Mouse (Mus musculus): ENCODE data around the gene Slc38a2. TPM values are rescaled to one million over a fixed set of nuclear protein-coding genes. Genes with fewer than 3 reads are reported as not detected.

Gene Slc38a2
- polyA plus RNA-seq, 1 experiment from 2014 or later: 190 TPM

DNA sequence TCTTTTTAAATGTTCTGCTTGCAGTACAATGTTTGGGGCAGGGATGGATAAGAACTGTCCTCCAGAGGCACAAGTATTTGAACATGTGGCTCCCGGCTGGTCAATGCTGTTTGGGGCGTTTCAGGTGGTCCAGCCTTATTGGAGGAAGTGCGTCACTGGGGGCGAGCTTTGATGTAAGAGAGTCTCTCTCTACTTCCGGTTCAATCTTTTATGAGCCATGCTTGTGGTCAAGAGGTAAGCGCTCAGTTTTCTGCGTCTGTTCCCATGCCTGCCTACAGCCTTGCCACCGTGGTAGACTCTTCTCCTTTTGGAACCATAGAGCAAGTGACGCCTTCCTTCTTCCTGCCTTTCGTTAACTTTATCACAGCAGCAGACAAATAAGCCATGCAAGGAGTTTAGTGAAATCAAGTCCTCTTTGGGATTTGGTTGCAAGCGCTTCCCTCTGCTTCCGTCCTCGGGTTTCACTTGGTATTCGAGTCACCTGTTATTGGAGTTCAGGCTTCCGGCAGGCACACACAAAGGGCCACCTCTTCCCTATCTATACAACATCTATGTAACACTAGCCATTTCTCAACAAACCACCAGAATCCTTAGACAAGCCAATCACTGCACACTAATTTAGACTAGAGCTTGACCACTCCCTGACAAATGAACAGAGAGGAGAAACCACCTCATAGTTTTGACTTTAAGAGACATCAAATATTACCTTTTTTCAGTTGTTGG lies 37.3 kb upstream of the Slc38a2 start:
- Histone ChIP-seq H3K36me3 (no peaks in the 10 kb centered on the region), H3K27ac (replicated peaks) (no peak overlapping the region), H3K27me3 (no peaks in the 10 kb centered on the region), H3K9ac (replicated peaks) (no peak overlapping the region), H3K4me2 (replicated peaks) (no peak overlapping the region), H3K4me3 (no peak overlapping the region), H3K4me1 (no peaks in the 10 kb centered on the region), H3K9me3 (no peaks in the 10 kb centered on the region)
- WGBS: 88% methylated on average over 15 of the region's 15 CpGs
- ATAC-seq (ENCODE audit: low FRiP score, low read depth): no peak

DNA sequence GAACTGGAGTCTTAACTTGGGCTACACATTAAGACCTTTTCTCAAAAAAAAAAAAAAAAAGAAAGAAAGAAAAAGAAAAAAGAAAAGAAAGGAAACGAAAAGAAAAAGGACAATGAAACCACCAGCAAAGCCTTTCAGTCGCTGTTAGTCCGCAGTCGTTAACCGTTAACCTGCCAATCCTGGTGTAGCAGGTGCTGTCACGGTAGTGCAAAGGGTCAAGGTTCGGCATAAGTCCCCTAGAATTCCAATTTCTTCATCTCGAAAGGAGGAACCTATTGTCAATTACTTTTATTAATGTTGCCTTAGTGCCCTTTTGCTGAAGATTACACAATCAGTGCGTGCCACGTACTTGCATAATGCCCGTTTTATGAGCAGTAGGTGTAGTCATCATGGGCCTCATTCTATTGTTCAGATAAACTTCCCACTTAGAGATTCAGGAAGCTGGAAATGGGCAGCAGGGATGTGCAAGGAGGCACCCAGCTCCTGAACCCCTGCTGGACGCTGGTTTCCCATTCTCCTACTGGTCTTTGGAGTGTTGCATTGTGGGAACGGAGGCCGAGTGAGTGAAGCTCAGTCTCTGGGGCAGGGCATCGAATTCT lies 36.1 kb upstream of the Slc38a2 start:
- 85% methylated on average over 15 of the region's 15 CpGs for WGBS
- Histone ChIP-seq H3K9me3 (no peaks in the 10 kb centered on the region), H3K4me1 (no peaks in the 10 kb centered on the region), H3K4me2 (replicated peaks) (no peak overlapping the region), H3K27ac (replicated peaks) (no peak overlapping the region), H3K4me3 (no peak overlapping the region), H3K27me3 (no peaks in the 10 kb centered on the region), H3K36me3 (no peaks in the 10 kb centered on the region), H3K9ac (replicated peaks) (no peak overlapping the region)
- no peak for ATAC-seq (ENCODE audit: low FRiP score, low read depth)

DNA sequence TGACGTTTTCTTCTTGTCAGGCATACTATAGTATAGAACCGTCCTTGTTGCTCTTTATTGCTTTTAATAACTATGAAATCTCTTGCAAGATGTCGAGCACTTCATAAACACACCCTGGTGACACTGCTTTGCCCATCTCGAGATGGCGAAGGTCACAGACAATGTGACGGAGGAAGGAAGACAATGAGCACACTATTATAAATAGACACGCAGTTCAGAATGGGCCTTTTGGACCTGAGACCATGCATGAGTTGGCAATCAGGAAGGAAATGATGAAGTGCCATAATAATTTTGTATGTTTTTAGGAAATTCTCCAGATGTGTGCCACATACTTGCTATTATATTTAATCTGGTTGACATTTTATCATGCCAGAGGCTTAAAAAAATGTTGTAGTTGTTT lies 34.9 kb upstream of the Slc38a2 start:
- WGBS: 86% methylated on average over 7 of the region's 7 CpGs
- H3K4me1 ChIP-seq: no peaks in the 10 kb centered on the region

DNA sequence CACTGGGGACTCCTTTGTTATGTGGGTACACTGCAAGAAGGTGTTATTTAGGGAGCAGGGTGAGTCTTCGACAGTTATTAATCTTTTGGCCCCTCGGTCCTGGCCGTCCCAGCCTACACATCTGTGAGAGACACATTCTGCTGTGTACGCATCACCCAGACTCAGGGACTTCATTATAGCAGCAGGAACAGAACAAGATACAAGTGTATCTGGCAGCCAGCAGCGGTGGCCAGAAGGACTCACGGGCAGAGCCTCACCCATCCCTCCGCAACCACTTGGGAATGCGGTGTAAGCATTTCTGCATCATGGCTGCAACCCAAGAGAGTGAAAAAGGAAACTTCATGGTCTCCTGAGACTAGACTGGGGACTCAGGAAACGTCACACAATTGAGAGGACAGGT lies 30.9 kb upstream of the Slc38a2 start:
- H3K4me2 ChIP-seq (replicated peaks): no peak overlapping the region
- no peaks in the 10 kb centered on the region for H3K4me1 ChIP-seq
- ATAC-seq (ENCODE audit: low FRiP score, low read depth): no peak
- H3K4me3 ChIP-seq: no peak overlapping the region
- WGBS: 88% methylated on average over 9 of the region's 9 CpGs
- no peaks in the 10 kb centered on the region for H3K36me3 ChIP-seq
- no peaks in the 10 kb centered on the region for H3K27me3 ChIP-seq
- H3K27ac ChIP-seq (replicated peaks): no peak overlapping the region
- H3K9me3 ChIP-seq: no peaks in the 10 kb centered on the region
- no peak overlapping the region for H3K9ac ChIP-seq (replicated peaks)

More for the DNA sequence above, 34.9 kb upstream of the Slc38a2 start:
- no peaks in the 10 kb centered on the region for H3K36me3 ChIP-seq
- H3K27me3 ChIP-seq: no peaks in the 10 kb centered on the region
- H3K4me2 ChIP-seq (replicated peaks): no peak overlapping the region
- H3K4me3 ChIP-seq: no peak overlapping the region
- no peaks in the 10 kb centered on the region for H3K9me3 ChIP-seq
- no peak for ATAC-seq (ENCODE audit: low FRiP score, low read depth)
- H3K27ac ChIP-seq (replicated peaks): no peak overlapping the region
- no peak overlapping the region for H3K9ac ChIP-seq (replicated peaks)

DNA sequence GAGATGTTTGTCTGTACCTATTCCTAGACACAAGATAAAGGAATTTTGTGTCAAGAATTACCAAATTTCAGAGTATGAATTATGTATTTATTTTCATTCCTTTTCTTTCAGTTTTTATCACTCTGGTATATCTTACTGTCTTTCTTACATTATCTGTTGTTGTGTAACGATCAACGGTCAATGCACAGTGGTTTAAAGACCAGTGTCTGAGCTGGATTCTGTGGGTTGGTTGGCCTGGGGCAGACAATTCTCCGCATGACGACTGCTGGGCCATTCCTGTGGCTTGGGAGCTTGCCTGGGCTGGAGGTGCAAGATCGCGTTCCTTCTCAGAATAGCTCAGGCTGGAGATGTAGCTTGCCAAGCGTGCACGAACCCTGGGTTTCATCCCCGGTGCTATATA lies 30.3 kb upstream of the Slc38a2 start:
- no peaks in the 10 kb centered on the region for H3K36me3 ChIP-seq
- H3K4me1 ChIP-seq: no peaks in the 10 kb centered on the region
- ATAC-seq (ENCODE audit: low FRiP score, low read depth): no peak
- no peaks in the 10 kb centered on the region for H3K27me3 ChIP-seq
- no peak overlapping the region for H3K4me3 ChIP-seq
- no peak overlapping the region for H3K9ac ChIP-seq (replicated peaks)
- no peaks in the 10 kb centered on the region for H3K9me3 ChIP-seq
- no peak overlapping the region for H3K27ac ChIP-seq (replicated peaks)
- no peak overlapping the region for H3K4me2 ChIP-seq (replicated peaks)
- WGBS: 89% methylated on average over 9 of the region's 9 CpGs

DNA sequence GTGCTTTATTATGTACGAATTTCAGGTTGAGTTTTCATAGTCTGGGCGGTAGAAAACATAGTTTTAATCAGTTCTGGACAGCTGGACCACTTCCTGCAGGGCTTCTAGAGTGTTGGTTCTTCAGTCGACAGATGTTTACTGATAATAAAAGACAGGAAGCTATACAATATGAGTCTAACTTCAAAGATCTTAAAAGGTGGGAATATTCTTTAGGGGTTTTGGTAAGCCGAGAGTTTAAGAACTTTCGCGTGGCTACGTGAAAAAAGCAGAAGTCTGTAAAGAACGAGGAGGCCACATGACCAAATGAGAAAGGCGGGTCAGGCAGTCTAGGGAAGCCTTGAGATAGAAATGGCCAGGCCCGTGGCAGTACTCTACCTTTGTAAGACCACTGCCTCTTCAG lies 29.5 kb upstream of the Slc38a2 start:
- H3K4me2 ChIP-seq (replicated peaks): no peak overlapping the region
- 89% methylated on average over 10 of the region's 10 CpGs for WGBS
- no peak overlapping the region for H3K4me3 ChIP-seq
- no peaks in the 10 kb centered on the region for H3K27me3 ChIP-seq
- no peak overlapping the region for H3K27ac ChIP-seq (replicated peaks)
- H3K9ac ChIP-seq (replicated peaks): no peak overlapping the region
- no peak for ATAC-seq (ENCODE audit: low FRiP score, low read depth)
- no peaks in the 10 kb centered on the region for H3K36me3 ChIP-seq
- H3K4me1 ChIP-seq: no peaks in the 10 kb centered on the region
- H3K9me3 ChIP-seq: no peaks in the 10 kb centered on the region

DNA sequence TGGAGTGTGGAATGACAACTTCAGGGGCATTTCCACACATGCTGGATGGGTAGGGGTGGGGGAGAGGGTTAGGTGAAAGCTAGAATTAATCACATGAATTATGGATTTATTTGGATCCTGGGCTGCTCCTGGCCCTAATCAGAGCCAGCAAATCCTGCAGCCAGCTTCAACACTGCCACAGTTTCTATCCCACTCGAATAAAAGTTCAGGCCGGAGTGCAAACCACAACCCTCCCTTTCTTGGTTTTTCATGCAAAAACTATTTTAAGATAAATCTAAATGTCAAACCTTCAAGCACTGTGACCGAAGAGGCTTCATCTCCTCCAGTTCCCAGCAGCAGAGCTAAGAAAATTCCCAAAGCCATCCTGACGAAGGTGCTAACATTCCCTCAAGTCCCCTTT lies 28.8 kb upstream of the Slc38a2 start:
- no peaks in the 10 kb centered on the region for H3K9me3 ChIP-seq
- no peaks in the 10 kb centered on the region for H3K27me3 ChIP-seq
- no peak overlapping the region for H3K4me2 ChIP-seq (replicated peaks)
- H3K27ac ChIP-seq (replicated peaks): no peak overlapping the region
- no peaks in the 10 kb centered on the region for H3K36me3 ChIP-seq
- ATAC-seq (ENCODE audit: low FRiP score, low read depth): no peak
- H3K9ac ChIP-seq (replicated peaks): no peak overlapping the region
- WGBS: 88% methylated on average over 4 of the region's 4 CpGs
- no peaks in the 10 kb centered on the region for H3K4me1 ChIP-seq
- no peak overlapping the region for H3K4me3 ChIP-seq

DNA sequence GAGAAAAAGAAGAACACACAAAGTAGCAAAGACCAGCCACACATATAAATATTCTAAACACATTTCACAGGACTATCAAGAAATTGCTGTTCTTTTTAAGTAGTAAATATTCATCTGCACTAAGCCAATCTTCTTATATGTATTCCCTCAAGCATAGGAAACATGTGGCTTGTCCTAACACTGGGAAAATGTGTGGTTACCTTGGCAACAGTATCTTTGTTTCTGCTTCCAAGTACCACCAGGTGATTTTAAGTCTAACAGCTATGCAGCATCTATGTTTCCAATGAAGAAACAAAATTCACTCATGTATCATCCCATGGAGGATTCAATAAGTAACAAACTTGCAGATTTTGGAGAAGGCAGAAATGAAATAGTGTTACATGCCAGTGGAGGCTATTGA lies 25.0 kb upstream of the Slc38a2 start:
- Histone ChIP-seq H3K36me3 (no peaks in the 10 kb centered on the region), H3K9me3 (no peaks in the 10 kb centered on the region), H3K4me3 (no peak overlapping the region), H3K27ac (replicated peaks) (no peak overlapping the region), H3K4me2 (replicated peaks) (no peak overlapping the region), H3K4me1 (no peaks in the 10 kb centered on the region), H3K9ac (replicated peaks) (no peak overlapping the region), H3K27me3 (no peaks in the 10 kb centered on the region)
- no peak for ATAC-seq (ENCODE audit: low FRiP score, low read depth)

DNA sequence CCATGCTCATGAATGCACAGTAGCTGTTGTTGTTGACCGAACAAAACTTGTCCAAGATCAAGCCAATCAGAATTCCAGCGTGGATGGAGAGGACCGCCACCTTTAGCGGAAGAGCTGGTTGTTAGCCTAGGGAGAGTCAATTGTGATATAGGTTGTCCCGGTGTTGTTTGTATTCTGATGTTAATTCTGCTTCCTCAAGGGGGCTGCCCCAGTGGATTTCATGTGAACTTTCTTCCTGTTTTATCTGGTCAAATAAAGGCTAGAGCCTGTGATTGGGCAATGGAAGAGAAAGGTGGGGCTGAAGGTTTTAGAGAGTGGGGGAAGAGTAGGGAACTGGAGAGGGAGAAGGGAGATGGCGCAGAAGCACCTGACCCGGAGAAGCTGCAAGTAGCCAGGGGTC lies 22.7 kb upstream of the Slc38a2 start:
- ATAC-seq (ENCODE audit: low FRiP score, low read depth): no peak
- 73% methylated on average over 7 of the region's 7 CpGs for WGBS
- Histone ChIP-seq H3K4me1 (no peaks in the 10 kb centered on the region), H3K4me2 (replicated peaks) (no peak overlapping the region), H3K4me3 (no peak overlapping the region), H3K27ac (replicated peaks) (no peak overlapping the region), H3K27me3 (no peaks in the 10 kb centered on the region), H3K36me3 (no peaks in the 10 kb centered on the region), H3K9ac (replicated peaks) (no peak overlapping the region), H3K9me3 (no peaks in the 10 kb centered on the region)

DNA sequence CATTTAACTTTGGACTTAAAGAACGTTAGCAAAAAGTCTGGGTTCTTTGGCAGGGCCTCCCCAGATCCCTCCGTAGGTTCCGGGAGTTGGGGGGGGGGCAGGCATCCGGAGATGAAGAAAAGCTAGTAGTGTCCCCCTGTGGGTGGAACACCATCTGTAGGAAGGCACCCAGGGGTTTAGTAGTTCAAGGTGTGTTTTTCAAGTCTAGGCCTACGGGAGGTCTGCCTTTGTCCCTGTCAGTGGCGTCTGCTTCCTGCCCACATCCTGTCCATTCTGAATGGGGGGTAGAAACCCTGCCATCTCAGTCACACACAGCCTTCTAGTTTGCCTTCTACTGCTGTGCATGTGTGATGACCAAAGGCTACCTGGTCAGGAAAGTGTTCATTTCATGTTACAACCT lies 20.6 kb upstream of the Slc38a2 start:
- WGBS: 91% methylated on average over 6 of the region's 6 CpGs
- no peak overlapping the region for H3K4me3 ChIP-seq

DNA sequence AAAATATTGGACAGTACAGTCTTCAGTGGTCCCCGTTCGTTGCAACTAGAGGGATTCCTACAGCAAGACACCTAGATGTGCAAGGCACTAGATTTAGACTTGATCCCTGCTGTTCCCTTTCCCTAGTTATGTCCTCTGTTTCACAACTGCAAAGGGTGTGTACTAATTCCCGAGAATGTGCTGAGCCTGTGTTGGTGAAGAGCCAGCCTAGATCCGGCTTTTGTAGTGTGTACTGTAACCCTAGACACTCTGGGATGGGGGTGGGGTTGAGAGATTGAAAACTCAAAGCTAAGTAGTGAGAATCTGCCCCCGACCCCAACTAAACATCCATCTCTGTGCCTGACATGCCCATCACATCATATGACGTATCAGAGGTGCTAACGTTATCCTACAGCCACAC lies 18.9 kb upstream of the Slc38a2 start:
- no peak overlapping the region for H3K27ac ChIP-seq (replicated peaks)
- H3K9ac ChIP-seq (replicated peaks): no peak overlapping the region
- no peak overlapping the region for H3K4me3 ChIP-seq
- H3K9me3 ChIP-seq: no peaks in the 10 kb centered on the region
- H3K4me2 ChIP-seq (replicated peaks): no peak overlapping the region
- ATAC-seq (ENCODE audit: low FRiP score, low read depth): no peak
- no peaks in the 10 kb centered on the region for H3K4me1 ChIP-seq
- no peaks in the 10 kb centered on the region for H3K36me3 ChIP-seq
- 81% methylated on average over 7 of the region's 7 CpGs for WGBS
- H3K27me3 ChIP-seq: no peaks in the 10 kb centered on the region

More for the DNA sequence above, 20.6 kb upstream of the Slc38a2 start:
- H3K4me1 ChIP-seq: no peaks in the 10 kb centered on the region
- no peak overlapping the region for H3K27ac ChIP-seq (replicated peaks)
- no peaks in the 10 kb centered on the region for H3K9me3 ChIP-seq
- no peaks in the 10 kb centered on the region for H3K36me3 ChIP-seq
- ATAC-seq (ENCODE audit: low FRiP score, low read depth): no peak
- no peaks in the 10 kb centered on the region for H3K27me3 ChIP-seq
- H3K4me2 ChIP-seq (replicated peaks): no peak overlapping the region
- H3K9ac ChIP-seq (replicated peaks): no peak overlapping the region

DNA sequence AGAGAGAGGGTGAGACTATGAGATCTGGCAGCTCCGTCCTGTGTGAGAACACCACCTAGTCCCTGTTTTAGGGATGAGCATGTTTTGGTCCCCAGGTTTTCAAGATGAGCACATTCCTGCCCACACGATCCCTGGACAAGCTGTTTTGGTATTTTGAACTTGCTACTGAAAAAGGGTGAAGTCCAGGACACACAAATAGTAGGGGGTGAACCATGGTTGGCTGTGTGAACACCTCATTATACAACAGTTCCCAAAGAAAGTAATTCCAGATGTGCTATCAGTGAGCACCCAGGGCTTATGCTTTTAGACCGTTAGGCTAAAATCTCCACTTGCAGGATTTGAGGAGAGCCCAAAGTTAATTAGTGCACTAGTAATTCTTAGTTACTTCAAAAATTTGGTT lies 17.7 kb upstream of the Slc38a2 start:
- WGBS: 72% methylated on average over 3 of the region's 3 CpGs
- Histone ChIP-seq H3K27ac (replicated peaks) (no peak overlapping the region), H3K4me2 (replicated peaks) (no peak overlapping the region), H3K27me3 (no peaks in the 10 kb centered on the region), H3K9ac (replicated peaks) (no peak overlapping the region), H3K4me1 (no peaks in the 10 kb centered on the region), H3K36me3 (no peaks in the 10 kb centered on the region), H3K9me3 (no peaks in the 10 kb centered on the region), H3K4me3 (no peak overlapping the region)
- ATAC-seq (ENCODE audit: low FRiP score, low read depth): no peak

DNA sequence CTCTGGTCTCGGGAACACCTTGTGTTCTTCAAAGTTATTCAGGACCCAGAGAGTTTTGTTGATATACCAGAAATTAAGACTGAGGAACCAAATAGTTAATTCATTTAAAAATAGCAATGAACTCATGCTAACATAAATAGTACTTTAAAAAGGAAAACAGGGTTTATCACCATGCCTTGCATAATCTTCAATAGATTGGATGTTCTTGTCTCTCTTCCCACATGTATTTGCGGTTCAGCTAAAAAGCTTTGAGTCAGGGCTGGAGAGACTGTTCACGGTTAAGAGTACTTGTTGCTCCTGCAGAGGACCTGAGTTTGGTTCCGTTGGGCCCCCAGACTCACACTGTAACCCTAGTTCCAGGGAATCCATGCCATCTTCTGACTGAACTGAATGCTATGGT lies 16.8 kb upstream of the Slc38a2 start:
- Histone ChIP-seq H3K4me3 (no peak overlapping the region), H3K9ac (replicated peaks) (no peak overlapping the region), H3K27ac (replicated peaks) (no peak overlapping the region), H3K36me3 (no peaks in the 10 kb centered on the region), H3K4me2 (replicated peaks) (no peak overlapping the region), H3K27me3 (no peaks in the 10 kb centered on the region), H3K4me1 (no peaks in the 10 kb centered on the region), H3K9me3 (no peaks in the 10 kb centered on the region)
- WGBS: 87% methylated on average over 4 of the region's 4 CpGs
- ATAC-seq (ENCODE audit: low FRiP score, low read depth): no peak

Measured in midbrain, embryonic 12.5 days (tissue).